Mouse (Mus musculus): ENCODE results near the gene Piezo1.

Gene Piezo1

GRCm38 (mm10) chr8:122457171-122457570 lies 94.0 kb downstream of the Piezo1 start:
- DNase-seq (ENCODE audit: low read depth) = no peak

GRCm38 (mm10) chr8:122454409-122454808 lies 96.7 kb downstream of the Piezo1 start:
- DNase-seq (ENCODE audit: low read depth) = no peak

GRCm38 (mm10) chr8:122452154-122452553 lies 99.0 kb downstream of the Piezo1 start:
- no peak for DNase-seq (ENCODE audit: low read depth)

- DNase-seq (ENCODE audit: low read depth) = no peak
Measured at GRCm38 (mm10) chr8:122451161-122451703, 99.9 kb downstream of the Piezo1 start.

GRCm38 (mm10) chr8:122445203-122445602 lies 105.9 kb downstream of the Piezo1 start:
- DNase-seq (ENCODE audit: low read depth) = peak; percentile 54

GRCm38 (mm10) chr8:122444058-122444748 lies 106.9 kb downstream of the Piezo1 start:
- DNase-seq (ENCODE audit: low read depth) = peak; percentile 100

- DNase-seq (ENCODE audit: low read depth) = peak; percentile 100
Measured at GRCm38 (mm10) chr8:122443262-122444006, 107.7 kb downstream of the Piezo1 start, which contains the start of gene Mvd. Gene Mvd, minus strand, starts transcription at chr8:122443422.

- no peak for DNase-seq (ENCODE audit: low read depth)
Measured at GRCm38 (mm10) chr8:122442781-122443180, 108.3 kb downstream of the Piezo1 start.

- no peak for DNase-seq (ENCODE audit: low read depth)
Measured at GRCm38 (mm10) chr8:122442356-122442755, 108.8 kb downstream of the Piezo1 start.

- no peak for DNase-seq (ENCODE audit: low read depth)
Measured at GRCm38 (mm10) chr8:122441326-122441725, 109.8 kb downstream of the Piezo1 start.

GRCm38 (mm10) chr8:122439336-122439735 lies 111.8 kb downstream of the Piezo1 start:
- DNase-seq (ENCODE audit: low read depth) = no peak

- DNase-seq (ENCODE audit: low read depth) = no peak
Measured at GRCm38 (mm10) chr8:122437708-122438331, 113.3 kb downstream of the Piezo1 start.

GRCm38 (mm10) chr8:122436586-122437125 lies 114.5 kb downstream of the Piezo1 start:
- DNase-seq (ENCODE audit: low read depth) = no peak

- no peak for DNase-seq (ENCODE audit: low read depth)
Measured at GRCm38 (mm10) chr8:122436146-122436545, 115.0 kb downstream of the Piezo1 start.

GRCm38 (mm10) chr8:122435375-122435774 lies 115.8 kb downstream of the Piezo1 start:
- DNase-seq (ENCODE audit: low read depth) = peak; percentile 40

GRCm38 (mm10) chr8:122433269-122433905 lies 117.7 kb downstream of the Piezo1 start:
- peak; percentile 37 for DNase-seq (ENCODE audit: low read depth)

GRCm38 (mm10) chr8:122432443-122433268 lies 118.5 kb downstream of the Piezo1 start, which contains the start of gene Cyba:
Gene Cyba, minus strand, starts transcription at chr8:122432930.
- DNase-seq (ENCODE audit: low read depth) = peak; percentile 66
